Mouse (Mus musculus) intestine, postnatal 0 days (tissue): ENCODE measurements around the gene Espnl. TPM values are rescaled to one million over a fixed set of nuclear protein-coding genes. Genes with fewer than 3 reads are reported as not detected.

Source experiments
- ATAC-seq: fragments of 200-750 bp; cut with Nextera tagmentation; 2 replicates; pipeline ENCODE4 v1.8.0; 2017; ENCODE audit warnings: mild to moderate bottlenecking, moderate TSS enrichment, moderate library complexity
- H3K27ac ChIP-seq: fragments of 300-500 bp; sonication (generic); 2 replicates; pipeline ENCODE4 v1.5.1; 2014; ENCODE audit warnings: mild to moderate bottlenecking, low read depth, low read length, moderate library complexity
- H3K27me3 ChIP-seq: fragments of 300-500 bp; sonication (generic); replicated peaks from 2 replicates; pipeline ENCODE4 v1.6.1; 2014; ENCODE audit warnings: low read length, mixed read lengths; ENCODE audit not compliant: control insufficient read depth, insufficient read depth
- H3K36me3 ChIP-seq: fragments of 300-500 bp; sonication (generic); 2 replicates; pipeline ENCODE4 v1.6.1; 2014; ENCODE audit warnings: mild to moderate bottlenecking, moderate library complexity; ENCODE audit not compliant: control insufficient read depth, insufficient read depth
- H3K4me1 ChIP-seq: fragments of 300-500 bp; sonication (generic); replicated peaks from 2 replicates; pipeline ENCODE4 v1.6.1; 2014; ENCODE audit warnings: antibody characterized with exemption, low read length, mixed read lengths; ENCODE audit not compliant: control insufficient read depth, insufficient read depth
- H3K4me2 ChIP-seq: fragments of 300-500 bp; sonication (generic); replicated peaks from 2 replicates; pipeline ENCODE4 v1.6.1; 2014; ENCODE audit warnings: low read depth, mild to moderate bottlenecking, moderate library complexity
- H3K4me3 ChIP-seq: fragments of 300-500 bp; sonication (generic); 2 replicates; pipeline ENCODE4 v1.5.1; 2014; ENCODE audit warnings: low read depth, low read length
- H3K9ac ChIP-seq: fragments of 300-500 bp; sonication (generic); 2 replicates; pipeline ENCODE4 v1.6.1; 2014; ENCODE audit warnings: mild to moderate bottlenecking, low read depth, low read length
- H3K9me3 ChIP-seq: fragments of 300-500 bp; sonication (generic); 2 replicates; pipeline ENCODE4 v1.6.1; 2016; ENCODE audit warnings: mixed run types; ENCODE audit not compliant: control insufficient read depth
- CTCF ChIP-seq: sonication (generic); IDR thresholded peaks from 2 replicates; pipeline ENCODE4 v1.5.1; 2016; ENCODE audit warnings: low read depth, mild to moderate bottlenecking, control low read depth, antibody characterized with exemption, moderate library complexity
- WGBS: fragments of 180-500 bp; shearing (Covaris S2); extraction: QIAGEN DNeasy Blood & Tissue Kit; methylation state at CpG from one replicate; pipeline ENCODE4 v1.1.7; 2014; 5-methylcytosine and 5-hydroxymethylcytosine counted together
- polyA plus RNA-seq: library from polyadenylated mRNA; unstranded; fragments of >200 nt; fragmentation: Nextera tagmentation; extraction: Ambion mirVana; gene quantifications from 2 replicates; pipeline ENCODE4 v1.2.1, GENCODE M21; 2015

Espnl gene
- not detected in 2 replicates for polyA plus RNA-seq

GRCm38 (mm10) chr1:91321760-91322438 is at the start of gene Espnl:
Gene Espnl, plus strand, starts transcription at chr1:91322075.
- Histone ChIP-seq H3K36me3 (peaks cover 1% of the 10 kb centered on the region; the same call in 1 of the 2 replicates), H3K9me3 (no peaks in the 10 kb centered on the region), H3K9ac (no peak within 1 kb of the TSS), H3K4me1 (no peaks in the 10 kb centered on the region), H3K4me2 (no peak within 1 kb of the TSS), H3K27ac (no peak within 1 kb of the TSS), H3K4me3 (no peak within 1 kb of the TSS), H3K27me3 (no peaks in the 10 kb centered on the region)
- no peak for TF ChIP-seq CTCF
- ATAC-seq, result no peak
- 58% methylated on average over 18 of the region's 19 CpGs for WGBS

- WGBS, result 96% methylated on average over 2 of the region's 2 CpGs
- H3K27me3 ChIP-seq, result no peaks in the 10 kb centered on the region
- H3K9me3 ChIP-seq, result no peaks in the 10 kb centered on the region
- H3K9ac ChIP-seq, result no peak overlapping the region
- H3K4me3 ChIP-seq, result no peak overlapping the region
- H3K4me2 ChIP-seq, result no peak overlapping the region
- TF ChIP-seq CTCF, result no peak
- no peak overlapping the region for H3K27ac ChIP-seq
- no peak for ATAC-seq
- no peaks in the 10 kb centered on the region for H3K4me1 ChIP-seq
- H3K36me3 ChIP-seq, result peaks cover 16% of the 10 kb centered on the region
Observed at GRCm38 (mm10) chr1:91272260-91272659, 49.6 kb upstream of the Espnl start.

DNA sequence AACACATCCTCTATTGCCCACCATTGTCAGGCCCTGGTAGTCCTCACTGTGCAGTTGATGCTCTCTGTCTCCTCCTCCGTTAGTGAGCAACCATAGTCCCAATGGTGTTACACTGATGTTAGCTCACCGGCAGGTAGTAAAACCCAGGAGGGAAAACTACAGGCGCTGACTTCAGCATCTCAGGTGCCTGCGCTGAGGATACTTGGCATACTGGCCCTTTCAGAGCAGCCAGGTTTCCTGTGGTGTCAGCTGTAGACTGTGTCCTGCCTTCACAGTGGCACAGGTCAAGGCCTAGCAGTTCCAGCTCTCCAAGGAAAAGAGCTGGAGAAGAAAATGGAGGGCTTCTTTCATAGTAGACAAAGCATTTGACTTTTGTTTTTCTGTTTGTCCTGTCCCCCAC is 45.3 kb upstream of the Espnl start:
- no peak overlapping the region for H3K27ac ChIP-seq
- H3K9me3 ChIP-seq, result no peaks in the 10 kb centered on the region
- H3K4me2 ChIP-seq, result no peak overlapping the region
- no peak overlapping the region for H3K4me3 ChIP-seq
- 92% methylated on average over 4 of the region's 4 CpGs for WGBS
- H3K36me3 ChIP-seq, result peaks cover 48% of the 10 kb centered on the region
- no peak overlapping the region for H3K9ac ChIP-seq
- H3K4me1 ChIP-seq, result no peaks in the 10 kb centered on the region
- no peak for TF ChIP-seq CTCF
- ATAC-seq, result no peak
- H3K27me3 ChIP-seq, result no peaks in the 10 kb centered on the region

GRCm38 (mm10) chr1:91277480-91277879 is 44.4 kb upstream of the Espnl start:
- H3K9ac ChIP-seq, result no peak overlapping the region
- peaks cover 52% of the 10 kb centered on the region for H3K36me3 ChIP-seq
- H3K4me3 ChIP-seq, result no peak overlapping the region
- no peak overlapping the region for H3K4me2 ChIP-seq
- WGBS, result 88% methylated on average over 2 of the region's 2 CpGs
- H3K27me3 ChIP-seq, result no peaks in the 10 kb centered on the region
- ATAC-seq, result no peak
- H3K27ac ChIP-seq, result no peak overlapping the region
- H3K9me3 ChIP-seq, result no peaks in the 10 kb centered on the region
- no peaks in the 10 kb centered on the region for H3K4me1 ChIP-seq
- TF ChIP-seq CTCF, result no peak

GRCm38 (mm10) chr1:91278410-91279119 is 43.3 kb upstream of the Espnl start:
- no peaks in the 10 kb centered on the region for H3K27me3 ChIP-seq
- no peak for TF ChIP-seq CTCF
- WGBS, result 91% methylated on average over 3 of the region's 3 CpGs
- no peak overlapping the region for H3K4me3 ChIP-seq
- H3K36me3 ChIP-seq, result peaks cover 52% of the 10 kb centered on the region
- H3K27ac ChIP-seq, result 0 out of 2 replicates have a peak overlapping the region, but pooled peaks have one; percentile 35
- H3K4me1 ChIP-seq, result no peaks in the 10 kb centered on the region
- no peaks in the 10 kb centered on the region for H3K9me3 ChIP-seq
- H3K4me2 ChIP-seq, result no peak overlapping the region
- ATAC-seq, result no peak
- no peak overlapping the region for H3K9ac ChIP-seq

GRCm38 (mm10) chr1:91279126-91279525 is 42.7 kb upstream of the Espnl start:
- no peak overlapping the region for H3K9ac ChIP-seq
- no peak overlapping the region for H3K4me2 ChIP-seq
- H3K27me3 ChIP-seq, result no peaks in the 10 kb centered on the region
- no peak overlapping the region for H3K4me3 ChIP-seq
- no peak for ATAC-seq
- H3K36me3 ChIP-seq, result peaks cover 52% of the 10 kb centered on the region
- no peak for TF ChIP-seq CTCF
- no peaks in the 10 kb centered on the region for H3K9me3 ChIP-seq
- no peaks in the 10 kb centered on the region for H3K4me1 ChIP-seq
- WGBS, result 72% methylated on average over 1 of the region's 1 CpGs
- H3K27ac ChIP-seq, result no peak overlapping the region
